Mouse (Mus musculus) neutrophil, adult 5-6 weeks (primary cell): Measurements from ENCODE around the gene Gab1. TPM values are rescaled to one million over a fixed set of nuclear protein-coding genes. Genes with fewer than 3 reads are reported as not detected.

ENCODE experiments used
- ATAC-seq: fragments of 151-379, 151-347 bp; 2 replicates; pipeline ENCODE4 v1.8.0; 2017; ENCODE audit warnings: mild to moderate bottlenecking, moderate TSS enrichment; ENCODE audit not compliant: insufficient number of reproducible peaks, poor library complexity, low FRiP score, severe bottlenecking; ENCODE audit errors: extremely low read depth
- total RNA-seq: library from RNA; stranded (forward); fragments of 200-1000 nt; gene quantifications from 2 replicates; pipeline ENCODE4 v1.2.3, GENCODE M21; 2017

The Gab1 gene
- total RNA-seq, 1 experiment from 2014 or later = 1.2 TPM

DNA sequence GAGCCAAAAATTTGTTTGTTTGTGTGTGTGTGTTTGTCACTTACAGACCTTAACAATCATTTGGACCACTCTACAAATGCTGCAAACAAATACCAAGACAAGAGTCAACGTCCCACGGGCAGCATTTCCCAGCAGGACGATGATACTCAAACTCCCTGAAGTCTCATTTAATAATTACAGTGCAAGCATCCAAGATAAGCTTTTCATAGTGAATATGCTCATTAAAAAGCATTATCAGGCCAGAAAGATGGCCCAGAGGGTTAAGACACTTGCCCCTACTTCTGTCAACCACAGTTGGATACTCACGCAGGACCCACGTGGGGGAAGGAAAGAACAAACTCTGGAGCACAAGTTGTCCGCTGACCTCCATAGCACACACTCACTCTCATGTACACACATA lies 4.8 kb downstream of the Gab1 start:
- ATAC-seq = no peak

DNA sequence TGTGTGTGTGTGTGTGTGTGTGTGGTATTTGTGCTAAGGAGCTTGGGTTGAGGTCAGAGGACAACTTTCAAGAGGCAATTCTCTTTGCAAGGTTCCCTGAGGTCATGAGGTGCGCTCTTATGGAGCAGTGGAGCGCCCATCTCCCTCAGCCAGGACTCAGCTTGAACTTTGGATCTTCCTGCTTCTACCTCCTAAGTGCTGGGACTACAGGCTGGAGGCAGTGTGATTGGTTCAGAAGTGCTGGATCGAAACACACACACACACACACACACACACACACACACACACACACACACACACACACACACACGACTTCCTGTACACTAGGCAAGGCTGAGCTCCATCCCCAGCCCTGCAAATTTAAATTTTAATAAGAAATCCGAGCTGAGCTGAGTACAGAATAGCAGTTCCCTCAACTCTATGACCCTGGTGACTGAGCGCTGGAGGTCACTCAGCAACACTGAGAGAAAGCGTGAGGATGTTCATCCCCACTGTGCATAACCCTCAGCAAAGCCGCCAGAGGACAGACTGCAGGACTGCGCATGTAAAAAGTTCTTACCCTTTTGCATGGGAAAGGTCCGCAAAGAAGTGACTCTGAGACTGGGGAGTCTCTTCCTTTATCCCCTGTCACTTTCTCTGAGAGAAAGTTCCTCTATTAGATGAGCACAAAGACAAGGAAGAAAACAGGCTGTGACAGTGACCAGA lies 6.4 kb downstream of the Gab1 start:
- no peak for ATAC-seq

GRCm38 (mm10) chr8:80872688-80873087 lies 7.6 kb downstream of the Gab1 start:
- ATAC-seq = no peak

DNA sequence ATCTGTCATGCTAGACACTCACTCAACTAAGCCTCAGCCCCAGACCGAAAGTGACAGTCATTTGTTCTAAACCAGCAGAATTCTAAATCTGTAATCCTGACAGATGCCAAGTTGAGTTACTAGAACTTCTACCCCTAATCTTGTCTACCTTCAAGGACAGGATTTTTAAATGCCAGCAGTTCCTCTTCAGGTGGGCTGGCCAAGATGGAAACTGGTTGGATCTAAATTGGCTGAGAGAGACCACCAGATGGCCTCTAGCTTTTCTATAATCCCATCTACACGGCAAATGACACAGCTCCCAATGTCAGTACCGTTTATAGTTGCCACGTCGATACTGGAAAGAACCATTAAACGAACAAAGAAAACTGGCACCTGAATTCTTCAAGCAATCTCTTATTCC lies 8.9 kb downstream of the Gab1 start:
- no peak for ATAC-seq

DNA sequence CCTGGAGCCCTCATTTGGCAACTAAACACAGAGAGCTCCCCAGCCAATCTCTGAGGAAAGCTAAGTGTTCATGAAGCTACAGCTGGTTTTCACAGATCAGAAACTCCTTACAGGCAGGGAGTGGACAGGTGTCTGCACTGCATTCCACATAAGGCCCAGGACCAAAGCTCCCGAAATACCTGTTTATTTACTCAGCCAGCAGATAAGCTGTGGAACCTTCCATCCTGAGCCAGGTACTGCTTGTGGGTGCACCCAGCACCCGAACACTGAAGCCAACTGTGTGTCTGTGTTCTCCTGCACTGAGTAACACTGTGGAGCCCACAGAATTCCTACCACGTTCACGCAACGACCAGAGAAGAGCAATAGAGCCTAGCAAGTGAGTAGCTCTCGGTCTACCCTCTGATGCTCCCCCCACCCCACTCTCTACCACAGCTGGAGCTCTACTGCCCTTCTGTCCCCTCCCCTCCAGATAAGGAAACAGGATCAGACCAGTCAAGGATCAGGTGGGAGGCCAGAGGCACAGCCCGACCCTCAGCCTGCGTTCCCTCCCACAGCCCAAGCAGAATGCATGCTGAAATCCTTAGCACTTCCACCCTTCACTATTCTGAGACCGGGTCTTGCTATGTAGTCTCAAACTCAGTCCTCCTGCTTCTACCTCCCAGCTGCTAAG lies 9.6 kb downstream of the Gab1 start:
- ATAC-seq = no peak

GRCm38 (mm10) chr8:80869881-80870328 lies 10.4 kb downstream of the Gab1 start:
- no peak for ATAC-seq

GRCm38 (mm10) chr8:80868801-80869323 lies 11.5 kb downstream of the Gab1 start:
- no peak for ATAC-seq

DNA sequence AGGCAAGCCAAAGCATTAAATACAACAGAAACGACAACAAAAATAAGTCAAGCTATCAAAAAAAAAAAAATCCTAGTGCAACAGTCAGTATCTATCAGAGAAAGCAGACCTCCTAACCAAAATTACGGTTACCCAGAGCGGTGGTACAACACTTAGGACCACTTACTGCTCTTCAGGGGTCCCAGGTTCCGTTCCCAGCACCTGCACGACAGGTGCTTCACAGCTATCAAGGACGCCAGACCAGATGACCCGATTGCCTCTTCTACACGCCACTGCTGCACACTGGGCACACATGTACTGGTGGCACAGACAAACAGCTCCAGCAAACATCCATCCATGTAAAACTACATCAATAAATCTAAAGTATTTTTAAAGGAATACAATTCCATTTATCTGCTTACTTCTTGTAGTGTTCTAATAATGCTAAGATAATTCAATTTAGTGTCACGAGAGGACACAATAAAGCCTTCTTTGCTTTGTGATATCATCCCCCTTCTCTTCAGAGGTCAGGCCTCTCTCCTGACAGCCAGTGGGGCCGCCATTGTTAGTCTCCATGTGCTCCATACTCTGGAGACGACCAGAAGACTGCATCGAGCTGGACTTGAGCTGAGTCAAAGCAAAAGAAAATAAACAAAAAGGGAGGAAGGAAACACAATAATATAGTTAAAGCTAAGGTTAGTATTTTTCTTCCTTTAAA lies 12.2 kb downstream of the Gab1 start:
- no peak for ATAC-seq

DNA sequence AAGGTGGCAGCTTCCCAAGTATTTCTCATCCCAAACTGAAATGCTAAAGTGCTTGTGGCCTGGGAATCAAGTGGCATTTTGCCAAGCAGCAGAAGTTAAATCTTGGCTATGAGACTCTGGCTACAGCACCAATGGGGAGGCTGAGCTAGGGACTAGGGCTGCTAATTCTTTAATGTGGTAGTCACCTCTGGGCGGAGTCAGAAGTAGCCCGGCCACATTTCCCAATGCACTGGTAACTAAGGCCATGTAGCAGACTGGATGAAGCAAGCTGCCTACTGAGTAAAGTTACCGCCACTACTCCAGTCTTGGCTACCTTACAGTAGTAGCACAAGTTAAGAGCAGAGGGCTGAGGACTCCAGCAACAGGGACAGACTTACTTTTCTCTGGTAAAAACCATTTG lies 12.7 kb downstream of the Gab1 start:
- ATAC-seq = no peak

GRCm38 (mm10) chr8:80865181-80865784 lies 15.0 kb downstream of the Gab1 start:
- no peak for ATAC-seq

- ATAC-seq = no peak
Measured at GRCm38 (mm10) chr8:80863393-80863792, 16.9 kb downstream of the Gab1 start.

GRCm38 (mm10) chr8:80859180-80859775 lies 21.0 kb downstream of the Gab1 start:
- ATAC-seq = no peak

GRCm38 (mm10) chr8:80857851-80858367 lies 22.4 kb downstream of the Gab1 start:
- no peak for ATAC-seq

GRCm38 (mm10) chr8:80857128-80857527 lies 23.2 kb downstream of the Gab1 start:
- no peak for ATAC-seq

DNA sequence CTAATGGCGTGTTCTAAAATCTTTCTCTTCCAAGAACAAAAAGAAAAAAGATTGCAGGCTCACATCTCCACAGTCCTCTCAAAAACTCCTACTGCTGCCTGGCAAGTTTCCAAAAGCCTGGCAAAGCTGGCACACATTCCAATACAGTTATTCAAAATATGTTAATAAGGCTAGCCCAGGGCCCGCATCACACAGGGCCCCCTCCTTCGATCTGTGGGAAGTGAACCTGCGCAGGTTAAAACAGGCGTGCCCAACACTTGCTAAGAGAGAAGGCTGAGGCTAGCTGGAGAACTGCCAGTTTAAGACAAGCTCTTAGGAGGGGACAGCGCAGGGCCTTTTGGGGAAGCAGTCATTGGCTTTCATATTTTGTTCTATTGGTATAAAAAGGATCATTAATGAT lies 23.7 kb downstream of the Gab1 start:
- no peak for ATAC-seq

DNA sequence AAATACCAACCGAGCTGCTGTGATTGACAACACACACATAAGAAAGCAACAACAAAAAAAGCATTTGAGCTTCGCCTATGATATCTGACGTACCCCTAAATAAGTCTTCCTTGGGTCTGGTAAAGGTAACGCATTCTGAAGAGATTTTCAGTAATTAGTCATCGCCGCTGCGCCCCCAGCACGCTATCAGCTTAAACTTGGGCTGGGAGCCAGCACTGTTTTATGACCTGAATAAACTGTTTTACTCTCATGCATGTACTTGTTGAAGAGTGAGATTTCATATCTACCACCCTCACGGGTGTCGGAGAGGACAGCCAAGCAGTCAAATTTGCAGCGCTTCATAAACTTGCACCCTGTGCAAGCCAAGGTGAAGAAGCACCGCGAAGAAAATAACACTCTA lies 26.7 kb downstream of the Gab1 start:
- ATAC-seq = no peak

DNA sequence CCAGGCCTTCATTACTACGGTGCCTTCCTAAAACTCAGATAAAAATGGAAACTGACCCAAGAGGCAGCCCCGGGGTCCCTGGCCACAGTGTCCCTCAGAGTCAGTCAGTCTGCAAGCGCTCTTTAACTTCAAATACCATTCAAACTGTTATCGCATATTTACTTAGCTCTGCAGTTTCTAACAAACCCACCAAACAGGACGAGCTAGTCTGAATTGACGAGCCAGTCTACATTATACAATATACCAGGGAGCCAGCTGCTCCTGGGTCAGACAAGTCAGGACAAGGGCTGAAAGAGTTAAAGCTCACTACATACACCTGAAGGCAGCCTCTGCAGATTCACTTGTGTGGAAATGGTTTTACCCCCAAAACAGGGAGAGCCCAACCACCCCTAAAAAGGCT lies 27.1 kb downstream of the Gab1 start:
- ATAC-seq = no peak

GRCm38 (mm10) chr8:80852412-80853165 lies 27.7 kb downstream of the Gab1 start:
- ATAC-seq = no peak
